Mouse (Mus musculus): ENCODE results near the gene C1qtnf6. TPM values are rescaled to one million over a fixed set of nuclear protein-coding genes. Genes with fewer than 3 reads are reported as not detected.
A peak's percentile ranks its signal among the peaks of the same experiment; 100 is the strongest.

Gene C1qtnf6
- polyA plus RNA-seq, 1 experiment from 2014 or later: 30.4 TPM

DNA sequence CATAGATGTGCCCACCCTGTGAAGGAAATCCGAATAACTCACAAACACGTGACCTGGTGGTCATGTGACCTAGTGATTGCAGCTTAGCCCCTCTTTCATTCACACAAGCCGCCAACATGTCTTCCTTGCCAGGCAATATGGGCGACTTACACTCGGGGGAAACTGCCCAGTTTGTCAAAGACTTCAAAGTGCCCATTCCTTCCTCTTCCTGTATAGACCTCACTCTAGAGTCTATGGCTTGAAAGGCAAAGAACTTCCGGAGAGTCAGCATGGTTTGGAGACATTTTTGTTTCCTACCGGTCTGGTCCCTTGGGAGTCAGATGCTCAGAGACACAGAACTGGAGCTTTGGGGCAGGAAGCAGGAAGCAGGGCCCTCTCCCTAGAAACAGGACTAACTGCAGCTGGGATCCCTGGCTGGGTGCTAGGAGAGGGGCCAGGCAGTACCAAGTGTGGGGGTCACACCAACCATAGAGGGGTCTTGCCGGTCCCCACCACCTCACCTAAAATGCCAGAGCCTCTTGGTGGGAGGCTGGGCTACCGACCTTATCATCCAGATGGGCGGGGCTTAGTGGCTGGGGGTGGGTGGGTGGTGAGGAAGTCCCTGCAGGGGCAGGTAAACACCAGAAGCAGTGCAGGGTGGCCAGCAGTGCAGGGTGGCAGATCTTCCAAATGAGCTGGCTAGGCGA is 2.3 kb downstream of the C1qtnf6 start:
- Histone ChIP-seq H3K4me3 (replicated peaks) (peak overlapping the region; percentile 46), H3K4me1 (peaks cover 49% of the 10 kb centered on the region), H3K9me3 (replicated peaks) (no peaks in the 10 kb centered on the region), H3K27me3 (no peaks in the 10 kb centered on the region), H3K9ac (peak overlapping the region; percentile 59), H3K27ac (peak overlapping the region; percentile 91), H3K36me3 (0 out of 2 replicates have a peak, but pooled peaks cover 9% of the 10 kb centered on the region), H3K4me2 (peak overlapping the region; percentile 73)
- 35% methylated on average over 11 of the region's 11 CpGs for WGBS
- ATAC-seq (replicated peaks; ENCODE audit: low FRiP score): 0 out of 2 replicates have a peak, but pooled peaks have one; percentile 1

DNA sequence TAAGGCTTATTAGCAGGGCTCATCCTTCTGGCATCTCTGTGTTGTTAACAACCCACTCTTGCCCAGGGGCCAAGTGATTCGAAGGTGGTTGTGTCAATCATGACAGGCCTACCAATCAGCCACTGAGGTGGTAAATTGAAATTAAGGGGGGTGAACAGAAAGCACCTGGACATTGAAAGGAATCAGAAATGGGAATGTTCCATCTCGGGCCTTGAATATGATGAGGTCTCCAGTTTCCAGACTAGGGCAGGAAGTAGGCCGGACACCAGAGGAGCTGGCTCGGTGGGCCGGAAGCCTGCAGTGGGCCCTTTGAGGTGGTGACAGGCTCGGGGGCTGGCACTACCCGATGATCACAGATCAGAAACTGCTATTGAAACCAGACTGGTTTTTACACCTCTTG is 3.2 kb downstream of the C1qtnf6 start:
- Histone ChIP-seq H3K27me3 (no peaks in the 10 kb centered on the region), H3K36me3 (0 out of 2 replicates have a peak, but pooled peaks cover 9% of the 10 kb centered on the region), H3K9me3 (replicated peaks) (no peaks in the 10 kb centered on the region), H3K27ac (0 out of 2 replicates have a peak overlapping the region, but pooled peaks have one; percentile 91), H3K4me1 (peaks cover 49% of the 10 kb centered on the region), H3K4me3 (replicated peaks) (no peak overlapping the region), H3K9ac (no peak overlapping the region), H3K4me2 (peak overlapping the region; percentile 73)
- WGBS: 73% methylated on average over 7 of the region's 7 CpGs
- no peak for ATAC-seq (replicated peaks; ENCODE audit: low FRiP score)

DNA sequence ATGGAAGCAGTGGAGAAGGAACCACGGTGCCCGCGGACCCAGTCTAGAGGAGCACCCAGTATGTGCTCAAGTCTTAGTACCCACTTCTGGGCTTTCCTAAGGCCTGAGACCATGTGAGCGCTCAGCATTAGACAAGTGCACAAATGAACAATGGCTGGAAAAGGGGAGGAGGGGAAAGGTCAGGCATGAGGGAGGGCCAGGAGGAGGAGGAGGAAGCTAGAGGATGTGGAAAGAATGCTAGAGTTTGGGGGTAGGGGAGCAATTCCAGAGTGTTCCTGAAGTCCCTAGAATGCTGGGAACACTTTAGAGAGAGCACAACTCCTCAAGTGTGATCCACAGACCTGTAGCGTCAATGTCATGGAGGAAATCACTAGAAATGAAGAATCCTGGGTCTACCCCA is 7.1 kb downstream of the C1qtnf6 start:
- Histone ChIP-seq H3K27me3 (no peaks in the 10 kb centered on the region), H3K4me1 (peaks cover 29% of the 10 kb centered on the region), H3K4me2 (no peak overlapping the region), H3K9ac (no peak overlapping the region), H3K27ac (no peak overlapping the region), H3K36me3 (0 out of 2 replicates have a peak, but pooled peaks cover 9% of the 10 kb centered on the region), H3K4me3 (replicated peaks) (no peak overlapping the region), H3K9me3 (replicated peaks) (no peaks in the 10 kb centered on the region)
- no peak for ATAC-seq (replicated peaks; ENCODE audit: low FRiP score)
- WGBS: 89% methylated on average over 5 of the region's 5 CpGs

GRCm38 (mm10) chr15:78521892-78522291 is 9.3 kb downstream of the C1qtnf6 start:
- WGBS: 73% methylated on average over 6 of the region's 6 CpGs
- Histone ChIP-seq H3K36me3 (0 out of 2 replicates have a peak, but pooled peaks cover 9% of the 10 kb centered on the region), H3K4me1 (peaks cover 13% of the 10 kb centered on the region), H3K27ac (no peak overlapping the region), H3K4me2 (no peak overlapping the region), H3K9me3 (replicated peaks) (no peaks in the 10 kb centered on the region), H3K4me3 (replicated peaks) (no peak overlapping the region), H3K27me3 (no peaks in the 10 kb centered on the region), H3K9ac (no peak overlapping the region)
- no peak for ATAC-seq (replicated peaks; ENCODE audit: low FRiP score)

DNA sequence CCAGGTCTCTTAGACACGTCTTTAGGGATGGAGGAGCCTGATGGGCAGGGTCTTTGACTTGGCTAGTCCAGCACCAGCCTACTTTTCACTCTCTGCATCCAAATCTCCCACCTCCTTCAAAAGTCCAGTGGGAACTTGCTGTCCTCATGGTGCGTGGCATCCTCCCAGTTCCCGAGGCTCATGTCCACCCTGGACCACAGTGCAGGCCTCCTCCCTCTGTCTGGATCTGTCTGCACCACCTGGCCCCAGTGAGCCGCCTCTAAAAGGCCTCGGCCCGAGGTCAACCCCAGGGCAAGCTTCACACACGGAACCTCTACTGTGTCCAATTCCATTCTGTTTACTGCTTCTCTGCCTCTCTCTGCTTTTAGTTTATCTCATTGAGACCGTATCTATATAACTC is 9.9 kb downstream of the C1qtnf6 start:
- ATAC-seq (replicated peaks; ENCODE audit: low FRiP score): no peak
- H3K27ac ChIP-seq: no peak overlapping the region
- no peak overlapping the region for H3K4me2 ChIP-seq
- H3K9ac ChIP-seq: no peak overlapping the region
- H3K9me3 ChIP-seq (replicated peaks): no peaks in the 10 kb centered on the region
- WGBS: 71% methylated on average over 8 of the region's 8 CpGs
- peaks cover 14% of the 10 kb centered on the region for H3K4me1 ChIP-seq
- H3K36me3 ChIP-seq: 0 out of 2 replicates have a peak, but pooled peaks cover 9% of the 10 kb centered on the region
- no peak overlapping the region for H3K4me3 ChIP-seq (replicated peaks)
- H3K27me3 ChIP-seq: no peaks in the 10 kb centered on the region

- no peaks in the 10 kb centered on the region for H3K9me3 ChIP-seq (replicated peaks)
- H3K36me3 ChIP-seq: 0 out of 2 replicates have a peak, but pooled peaks cover 5% of the 10 kb centered on the region
- H3K27ac ChIP-seq: no peak overlapping the region
- peaks cover 18% of the 10 kb centered on the region for H3K4me1 ChIP-seq
- H3K4me3 ChIP-seq (replicated peaks): no peak overlapping the region
- no peaks in the 10 kb centered on the region for H3K27me3 ChIP-seq
- ATAC-seq (replicated peaks; ENCODE audit: low FRiP score): no peak
- 67% methylated on average over 13 of the region's 13 CpGs for WGBS
- no peak overlapping the region for H3K4me2 ChIP-seq
- H3K9ac ChIP-seq: no peak overlapping the region
These were observed 11.0 kb downstream of the C1qtnf6 start for GRCm38 (mm10) chr15:78520112-78520715.

DNA sequence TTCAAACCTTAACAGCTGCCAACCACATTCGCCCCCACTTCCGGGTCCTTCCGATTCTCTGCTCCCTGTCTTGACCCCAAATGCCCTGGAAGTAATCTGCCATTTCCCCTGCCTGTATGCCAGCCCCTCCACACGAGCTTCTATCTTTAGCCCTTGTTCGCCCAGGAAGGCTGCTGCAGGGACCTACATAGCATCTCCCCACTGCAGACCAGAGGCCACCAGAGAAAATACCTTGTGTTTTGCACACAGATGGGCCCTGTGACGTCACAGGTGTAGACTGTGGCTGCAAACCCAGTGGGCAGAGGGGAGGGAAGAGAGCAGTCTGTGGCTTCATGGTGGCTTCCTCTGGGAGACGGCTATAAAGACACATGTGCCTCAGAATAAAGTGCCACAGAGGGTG is 13.0 kb downstream of the C1qtnf6 start:
- Histone ChIP-seq H3K9ac (no peak overlapping the region), H3K36me3 (no peaks in the 10 kb centered on the region), H3K4me2 (no peak overlapping the region), H3K4me3 (replicated peaks) (no peak overlapping the region), H3K4me1 (peaks cover 28% of the 10 kb centered on the region), H3K27ac (no peak overlapping the region), H3K27me3 (no peaks in the 10 kb centered on the region), H3K9me3 (replicated peaks) (no peaks in the 10 kb centered on the region)
- ATAC-seq (replicated peaks; ENCODE audit: low FRiP score): no peak
- 49% methylated on average over 7 of the region's 7 CpGs for WGBS

- no peak for ATAC-seq (replicated peaks; ENCODE audit: low FRiP score)
- H3K4me3 ChIP-seq (replicated peaks): no peak overlapping the region
- WGBS: 80% methylated on average over 6 of the region's 6 CpGs
- H3K4me1 ChIP-seq: peaks cover 47% of the 10 kb centered on the region
- no peak overlapping the region for H3K4me2 ChIP-seq
- H3K36me3 ChIP-seq: no peaks in the 10 kb centered on the region
- no peaks in the 10 kb centered on the region for H3K9me3 ChIP-seq (replicated peaks)
- H3K27me3 ChIP-seq: no peaks in the 10 kb centered on the region
- H3K9ac ChIP-seq: no peak overlapping the region
- H3K27ac ChIP-seq: no peak overlapping the region
These were observed 15.5 kb downstream of the C1qtnf6 start for GRCm38 (mm10) chr15:78515759-78516158.

- WGBS: 28% methylated on average over 7 of the region's 7 CpGs
- H3K4me2 ChIP-seq: no peak overlapping the region
- peaks cover 49% of the 10 kb centered on the region for H3K4me1 ChIP-seq
- H3K27me3 ChIP-seq: no peaks in the 10 kb centered on the region
- H3K36me3 ChIP-seq: no peaks in the 10 kb centered on the region
- H3K9me3 ChIP-seq (replicated peaks): no peaks in the 10 kb centered on the region
- no peak overlapping the region for H3K4me3 ChIP-seq (replicated peaks)
- no peak overlapping the region for H3K9ac ChIP-seq
- no peak overlapping the region for H3K27ac ChIP-seq
- no peak; the same call in 1 of the 2 replicates for ATAC-seq (replicated peaks; ENCODE audit: low FRiP score)
These were observed 16.6 kb downstream of the C1qtnf6 start for GRCm38 (mm10) chr15:78514393-78515146.

DNA sequence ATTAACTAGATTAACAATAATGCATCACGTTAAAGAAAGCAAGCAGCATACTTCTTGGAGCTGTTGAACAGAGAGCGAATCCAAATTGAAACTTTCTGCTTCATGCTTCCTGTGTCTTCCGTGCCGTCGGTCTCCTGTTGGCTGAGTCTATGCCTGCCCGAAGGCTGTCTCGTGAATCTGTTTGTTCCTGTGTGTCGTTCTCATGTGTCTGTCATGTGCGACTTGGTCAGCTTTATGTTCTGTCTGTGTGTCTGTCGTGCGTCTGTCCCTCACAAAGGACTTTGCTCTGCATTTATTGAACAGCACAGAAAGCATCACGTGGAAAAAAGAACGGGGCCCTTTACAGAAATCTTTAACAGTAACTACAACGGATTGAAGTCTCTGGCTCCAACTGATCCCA is 18.2 kb downstream of the C1qtnf6 start:
- Histone ChIP-seq H3K4me2 (no peak overlapping the region), H3K36me3 (no peaks in the 10 kb centered on the region), H3K4me1 (peaks cover 50% of the 10 kb centered on the region), H3K27ac (peak overlapping the region; percentile 41; the same call in 1 of the 2 replicates), H3K9ac (no peak overlapping the region), H3K9me3 (replicated peaks) (no peaks in the 10 kb centered on the region), H3K27me3 (no peaks in the 10 kb centered on the region), H3K4me3 (replicated peaks) (no peak overlapping the region)
- WGBS: 74% methylated on average over 14 of the region's 14 CpGs
- no peak for ATAC-seq (replicated peaks; ENCODE audit: low FRiP score)

DNA sequence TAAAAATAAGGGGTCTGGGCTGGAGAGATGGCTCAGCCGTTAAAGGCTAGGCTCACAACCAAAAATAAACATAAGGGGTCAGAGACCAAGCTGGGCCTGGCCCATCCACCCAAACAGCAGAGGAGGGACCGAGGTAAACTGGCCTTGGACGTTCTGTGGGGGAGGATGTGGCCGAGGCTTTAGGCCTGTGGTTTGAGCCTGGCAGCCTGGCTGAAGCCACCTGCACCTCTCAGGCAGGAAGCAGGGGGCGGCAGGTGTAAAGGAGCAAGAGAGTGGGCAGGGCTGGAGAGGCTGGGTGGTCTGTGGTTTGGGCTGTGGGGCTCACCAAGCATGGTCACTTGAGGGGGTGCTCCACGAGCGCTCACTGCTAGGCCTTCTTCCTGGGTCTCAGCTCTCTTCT is 19.3 kb downstream of the C1qtnf6 start:
- WGBS: 39% methylated on average over 7 of the region's 7 CpGs
- no peak overlapping the region for H3K4me2 ChIP-seq
- H3K9ac ChIP-seq: no peak overlapping the region

DNA sequence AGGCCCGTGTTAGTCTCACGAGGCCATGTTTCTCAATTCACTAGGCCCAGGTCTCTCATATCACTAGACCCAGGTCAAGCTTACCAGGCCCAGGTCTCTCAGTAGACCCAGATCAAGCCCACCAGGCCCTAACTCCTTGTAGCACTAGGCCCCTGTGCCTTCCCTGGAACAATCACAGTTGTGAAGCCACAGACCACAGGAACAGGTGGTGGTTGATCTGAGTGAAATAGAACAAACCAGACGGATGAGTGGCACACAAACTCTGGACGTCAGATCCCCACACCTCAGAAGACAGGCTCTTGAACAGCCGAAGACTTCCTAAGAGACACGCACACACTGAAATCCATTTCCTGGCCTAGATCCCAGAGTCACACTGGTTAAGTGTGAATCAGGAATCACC is 20.5 kb downstream of the C1qtnf6 start:
- Histone ChIP-seq H3K4me2 (no peak overlapping the region), H3K9ac (no peak overlapping the region), H3K9me3 (replicated peaks) (no peaks in the 10 kb centered on the region), H3K4me1 (peaks cover 41% of the 10 kb centered on the region), H3K4me3 (replicated peaks) (no peak overlapping the region), H3K27ac (no peak overlapping the region), H3K36me3 (no peaks in the 10 kb centered on the region), H3K27me3 (no peaks in the 10 kb centered on the region)
- ATAC-seq (replicated peaks; ENCODE audit: low FRiP score): no peak
- WGBS: 85% methylated on average over 6 of the region's 6 CpGs

More for the DNA sequence above, 19.3 kb downstream of the C1qtnf6 start:
- no peaks in the 10 kb centered on the region for H3K9me3 ChIP-seq (replicated peaks)
- peaks cover 49% of the 10 kb centered on the region for H3K4me1 ChIP-seq
- no peak overlapping the region for H3K27ac ChIP-seq
- H3K27me3 ChIP-seq: no peaks in the 10 kb centered on the region
- H3K4me3 ChIP-seq (replicated peaks): no peak overlapping the region
- ATAC-seq (replicated peaks; ENCODE audit: low FRiP score): no peak
- H3K36me3 ChIP-seq: no peaks in the 10 kb centered on the region

Measured in kidney, embryonic 15.5 days (tissue).